In the genomic region with DNA sequence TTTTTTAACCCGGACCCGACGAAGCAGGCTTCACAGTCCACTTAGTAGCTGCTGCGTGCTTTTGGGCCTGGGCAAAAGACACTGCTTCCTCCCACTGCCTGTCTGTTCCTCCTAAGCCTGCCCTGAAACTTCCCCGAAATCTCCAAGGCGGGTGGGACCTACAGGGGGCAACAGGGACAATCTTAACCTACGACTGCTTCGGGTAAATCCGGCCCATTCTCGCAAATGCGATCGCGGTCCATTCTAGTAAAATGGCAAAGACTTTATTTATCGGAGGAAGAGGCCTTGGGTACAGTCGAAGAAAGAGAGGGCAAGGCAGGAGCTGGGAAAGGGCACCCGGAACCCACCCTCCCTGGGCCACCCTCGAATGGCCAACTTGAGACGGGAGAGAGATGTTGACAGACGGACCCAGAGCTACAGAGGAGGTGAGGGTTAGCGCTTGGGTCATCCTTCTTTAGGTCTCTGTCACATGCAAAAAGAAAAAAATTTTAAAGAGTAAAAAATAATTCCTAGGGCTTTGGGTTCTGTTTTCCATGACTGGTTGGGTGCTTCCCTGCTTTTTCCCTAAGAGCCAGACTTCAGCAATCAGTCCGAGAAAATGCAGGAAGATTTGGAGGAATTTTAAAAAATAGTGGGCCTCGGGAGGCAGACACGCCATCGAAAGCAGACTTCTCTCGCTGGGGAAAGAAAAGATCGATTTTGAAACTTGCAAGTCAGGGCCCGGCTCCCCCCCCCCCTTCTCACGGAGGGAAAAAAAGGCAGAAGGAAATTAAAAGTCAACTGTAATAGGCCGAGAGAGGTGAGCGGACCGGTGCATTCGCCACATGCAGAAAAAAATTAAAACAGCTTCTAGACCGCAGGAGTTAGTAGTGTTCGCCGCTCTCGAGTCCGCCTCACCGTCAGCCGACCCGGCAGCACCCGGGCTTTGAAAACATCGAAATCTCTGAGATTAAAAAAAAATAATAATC, we compare ENCODE assay signal across 12 mouse cellular contexts. TPM values are rescaled to one million over a fixed set of nuclear protein-coding genes. Genes with fewer than 3 reads are reported as not detected.
DNase-seq lines count a peak whose midpoint lies in the region; ATAC-seq and TF ChIP-seq lines count a peak whose summit lies in the region.
"Had no signal": no experiment of that assay in that cellular context is flagged by ENCODE, and none has a peak within 500 bp of the region (broad histone marks: within the 10 kb centered on the region; RNA-seq: fewer than 3 reads in every experiment).

No protein-coding gene starts in this region.

- no peak for TF ChIP-seq CTCF in heart, postnatal 0 days (IDR thresholded peaks at IDR 0.05; ENCODE audit: low read depth)

- no peak for TF ChIP-seq POLR2A in limb, embryonic 14.5 days (IDR thresholded peaks at IDR 0.05; ENCODE audit: borderline replicate concordance, extremely low read depth, insufficient read depth, insufficient read length)

- WGBS in heart, embryonic 15.5 days: 2% methylated on average over 42 of the region's 42 CpGs
- 4% methylated on average over 42 of the region's 42 CpGs for WGBS in heart, postnatal 0 days
- WGBS in limb, embryonic 14.5 days: 2% methylated on average over 42 of the region's 42 CpGs

- H3K27me3 ChIP-seq in heart, embryonic 15.5 days: peaks cover 95% of the 10 kb centered on the region
- peaks cover 99% of the 10 kb centered on the region for H3K27me3 ChIP-seq in heart, postnatal 0 days (ENCODE audit: control insufficient read depth, insufficient read depth, low read length)
- H3K27me3 ChIP-seq in limb, embryonic 14.5 days (ENCODE audit: control insufficient read depth, insufficient read depth, low read length): peaks cover 97% of the 10 kb centered on the region

- no peaks in the 10 kb centered on the region for H3K9me3 ChIP-seq in heart, embryonic 15.5 days (replicated peaks)
- H3K9me3 ChIP-seq in heart, postnatal 0 days (replicated peaks; ENCODE audit: control insufficient read depth, low read length): no peaks in the 10 kb centered on the region
- H3K9me3 ChIP-seq in limb, embryonic 14.5 days (ENCODE audit: control insufficient read depth, low read length): no peaks in the 10 kb centered on the region
- H3K9me3 ChIP-seq: liver, embryonic 13.5 days had no signal

- intact Hi-C loops in heart, postnatal 36 days (cut with DNase I): loop anchor here (5.0 to 10.0 kb wide), 2 partner anchors 480 to 1628 kb away; no protein-coding TSS in a partner anchor

- ATAC-seq in heart, embryonic 15.5 days (replicated peaks; ENCODE audit: insufficient number of reproducible peaks, insufficient read depth, low FRiP score, low read depth): no peak
- ATAC-seq in heart, postnatal 0 days (ENCODE audit: insufficient read depth, low read depth): no peak
- ATAC-seq in limb, embryonic 14.5 days (ENCODE audit: low FRiP score, low read depth): no peak

- H3K27ac ChIP-seq in heart, embryonic 15.5 days: no peak overlapping the region
- no peak overlapping the region for H3K27ac ChIP-seq in heart, postnatal 0 days (ENCODE audit: low read depth)
- H3K27ac ChIP-seq in limb, embryonic 14.5 days (replicated peaks; ENCODE audit: low read depth, low read length): no peak overlapping the region
- H3K27ac ChIP-seq: liver, embryonic 13.5 days had no signal

- H3K4me3 ChIP-seq in heart, embryonic 15.5 days: peak overlapping the region; percentile 30
- peak overlapping the region; percentile 29 for H3K4me3 ChIP-seq in heart, postnatal 0 days (ENCODE audit: low read depth, low read length)
- H3K4me3 ChIP-seq in limb, embryonic 14.5 days (replicated peaks; ENCODE audit: low read length): peak overlapping the region; percentile 35; the same call in 1 of the 2 replicates
- H3K4me3 ChIP-seq: liver, embryonic 13.5 days had no signal

- no peak overlapping the region for H3K9ac ChIP-seq in heart, embryonic 15.5 days
- H3K9ac ChIP-seq in heart, postnatal 0 days (replicated peaks; ENCODE audit: low read depth, low read length): no peak overlapping the region
- no peak overlapping the region for H3K9ac ChIP-seq in limb, embryonic 14.5 days (ENCODE audit: low read depth, low read length, severe bottlenecking)
- H3K9ac ChIP-seq: liver, embryonic 13.5 days had no signal

- peak overlapping the region; percentile 38; the same call in 1 of the 2 replicates for H3K4me2 ChIP-seq in heart, embryonic 15.5 days
- H3K4me2 ChIP-seq in heart, postnatal 0 days (ENCODE audit: low read depth, low read length): 0 out of 2 replicates have a peak overlapping the region, but pooled peaks have one; percentile 20
- H3K4me2 ChIP-seq in limb, embryonic 14.5 days (replicated peaks; ENCODE audit: low read depth, low read length, severe bottlenecking): peak overlapping the region; percentile 15; the same call in 1 of the 2 replicates

- H3K4me1 ChIP-seq in heart, embryonic 15.5 days (replicated peaks): peaks cover 59% of the 10 kb centered on the region
- peaks cover 18% of the 10 kb centered on the region; the same call in 1 of the 2 replicates for H3K4me1 ChIP-seq in heart, postnatal 0 days (ENCODE audit: control insufficient read depth, insufficient read depth)
- H3K4me1 ChIP-seq in limb, embryonic 14.5 days (ENCODE audit: control insufficient read depth, insufficient read depth, low read length): peaks cover 20% of the 10 kb centered on the region

- H3K36me3 ChIP-seq in heart, embryonic 15.5 days: no peaks in the 10 kb centered on the region
- H3K36me3 ChIP-seq in heart, postnatal 0 days (replicated peaks; ENCODE audit: control insufficient read depth, insufficient read depth, low read length): no peaks in the 10 kb centered on the region
- H3K36me3 ChIP-seq in limb, embryonic 14.5 days (ENCODE audit: control insufficient read depth, insufficient read depth, low read length): no peaks in the 10 kb centered on the region
- H3K36me3 ChIP-seq: liver, embryonic 13.5 days had no signal

- no peak for TF ChIP-seq EP300 in heart, postnatal 0 days (IDR thresholded peaks at IDR 0.05; ENCODE audit: low read depth)

- no peak for DNase-seq in heart, postnatal 36 days
- DNase-seq in R1 (ENCODE audit: low read depth, low spot score): peak; percentile 13
- no peak for DNase-seq in heart, postnatal 0 days (ENCODE audit: low spot score)
- no peak for DNase-seq in limb, embryonic 14.5 days (ENCODE audit: low spot score)
- no peak for DNase-seq in adrenal gland, adult 18-20 months (ENCODE audit: low spot score in 2 of 2)
- DNase-seq in natural killer cell, adult 2 months (ENCODE audit: low spot score in 2 of 2): no peak
- no peak for DNase-seq in thymus, postnatal 25 days
- DNase-seq: adrenal gland, postnatal 25 days; liver, embryonic 13.5 days had no signal

RNA-seq across cellular contexts. Expression of a gene that starts 2.9 kb away (rescaled TPM):
- not detected in 2 replicates for polyA plus RNA-seq in heart, embryonic 15.5 days (2015; fragmentation: Nextera tagmentation; extraction: Ambion mirVana)
- under 1 TPM in 1 of 2 experiments, not detected in 1; 0.11 TPM for total RNA-seq in heart, postnatal 36 days (2021)
- total RNA-seq in heart, postnatal 0 days (2014; rRNA removed; ENCODE audit: low replicate concordance): not detected in 2 replicates
- polyA plus RNA-seq in heart, postnatal 0 days (2015; fragmentation: Nextera tagmentation; extraction: Ambion mirVana): not detected in 2 replicates
- polyA plus RNA-seq in limb, embryonic 14.5 days (2012; rRNA removed): 2.7 and 3.9 TPM in 2 replicates
- polyA plus RNA-seq in limb, embryonic 14.5 days (2014; fragmentation: Nextera tagmentation; extraction: Ambion mirVana): 1.4 and 2.2 TPM in 2 replicates
- total RNA-seq in adrenal gland, adult 18-20 months (2021): under 1 TPM in 1 of 2 experiments, not detected in 1; 0.22 TPM
- total RNA-seq: adrenal gland, postnatal 25 days; hematopoietic stem cell, adult 5-6 weeks had no signal
- polyA plus RNA-seq: liver, embryonic 13.5 days; testis, adult 2 months had no signal
